Mouse (Mus musculus) forebrain, embryonic 14.5 days (tissue): ENCODE measurements around the gene Ppp3ca. TPM values are rescaled to one million over a fixed set of nuclear protein-coding genes. Genes with fewer than 3 reads are reported as not detected.

Experiments
- ATAC-seq: fragments of 200-750 bp; cut with Nextera tagmentation; 2 replicates; pipeline ENCODE4 v1.8.0; 2017; ENCODE audit warnings: mild to moderate bottlenecking, moderate library complexity
- DNase-seq: peaks from one replicate; pipeline ENCODE4 v3.0.0-alpha.2; 2015; ENCODE audit warnings: low spot score
- H3K27ac ChIP-seq: fragments of 300-500 bp; sonication (generic); 2 replicates; pipeline ENCODE4 v1.5.1; 2014; ENCODE audit warnings: low read depth, mild to moderate bottlenecking, control low read depth, low read length, moderate library complexity
- H3K27me3 ChIP-seq: fragments of 300-500 bp; sonication (generic); replicated peaks from 2 replicates; pipeline ENCODE4 v1.6.1; 2014; ENCODE audit warnings: low read length, control low read depth, mixed read lengths; ENCODE audit not compliant: control insufficient read depth, insufficient read depth
- H3K36me3 ChIP-seq: fragments of 300-500 bp; sonication (generic); 2 replicates; pipeline ENCODE4 v1.6.1; 2014; ENCODE audit warnings: low read length, control low read depth; ENCODE audit not compliant: control insufficient read depth, insufficient read depth
- H3K4me1 ChIP-seq: fragments of 300-500 bp; sonication (generic); 2 replicates; pipeline ENCODE4 v1.6.1; 2014; ENCODE audit warnings: antibody characterized with exemption, low read length, control low read depth; ENCODE audit not compliant: control insufficient read depth, insufficient read depth
- H3K4me2 ChIP-seq: fragments of 300-500 bp; sonication (generic); 2 replicates; pipeline ENCODE4 v1.6.1; 2014; ENCODE audit warnings: mild to moderate bottlenecking, control low read depth, low read length
- H3K4me3 ChIP-seq: fragments of 300-500 bp; sonication (generic); 2 replicates; pipeline ENCODE4 v1.5.1; 2014; ENCODE audit warnings: low read depth, low read length, control low read depth
- H3K9ac ChIP-seq: fragments of 300-500 bp; sonication (generic); 2 replicates; pipeline ENCODE4 v1.6.1; 2014; ENCODE audit warnings: mild to moderate bottlenecking, low read length, control low read depth, moderate library complexity
- H3K9me3 ChIP-seq: fragments of 300-500 bp; sonication (generic); replicated peaks from 2 replicates; pipeline ENCODE4 v1.6.1; 2016; ENCODE audit warnings: low read length, control low read depth, mixed read lengths; ENCODE audit not compliant: control insufficient read depth
- WGBS: fragments of 180-500 bp; shearing (Covaris S2); extraction: QIAGEN DNeasy Blood & Tissue Kit; methylation state at CpG from one replicate; pipeline ENCODE4 v1.1.7; 2014; 5-methylcytosine and 5-hydroxymethylcytosine counted together
- polyA plus RNA-seq: library from polyadenylated mRNA; unstranded; fragments of >200 nt; fragmentation: Nextera tagmentation; extraction: Ambion mirVana; gene quantifications from 2 replicates; pipeline ENCODE4 v1.2.1, GENCODE M21; 2014

Ppp3ca gene
- polyA plus RNA-seq, 1 experiment from 2014 or later: 84.4 TPM

DNA sequence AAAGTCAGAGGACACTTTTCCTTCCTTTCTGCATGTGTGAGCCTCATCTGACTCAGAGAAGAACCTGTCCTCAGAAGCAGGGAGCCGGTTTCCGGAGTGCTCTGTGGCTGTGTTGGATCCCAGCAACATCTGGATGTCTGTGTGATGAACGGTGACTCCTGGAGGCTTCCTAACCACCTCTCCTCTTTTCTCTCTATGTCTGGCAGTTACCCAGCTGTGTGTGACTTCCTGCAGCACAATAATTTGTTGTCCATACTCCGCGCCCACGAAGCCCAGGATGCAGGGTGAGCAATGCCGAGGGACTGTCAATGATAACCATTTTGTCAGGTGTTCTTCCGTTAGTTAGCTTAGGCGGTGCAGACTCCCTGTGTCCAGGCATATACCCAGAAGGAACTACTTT lies 217.8 kb downstream of the Ppp3ca start:
- Histone ChIP-seq H3K36me3 (no peaks in the 10 kb centered on the region), H3K9me3 (no peaks in the 10 kb centered on the region), H3K9ac (no peak overlapping the region), H3K27me3 (no peaks in the 10 kb centered on the region), H3K4me3 (no peak overlapping the region), H3K4me1 (no peaks in the 10 kb centered on the region), H3K27ac (no peak overlapping the region), H3K4me2 (no peak overlapping the region)
- DNase-seq: no peak
- 94% methylated on average over 9 of the region's 9 CpGs for WGBS
- no peak for ATAC-seq

DNA sequence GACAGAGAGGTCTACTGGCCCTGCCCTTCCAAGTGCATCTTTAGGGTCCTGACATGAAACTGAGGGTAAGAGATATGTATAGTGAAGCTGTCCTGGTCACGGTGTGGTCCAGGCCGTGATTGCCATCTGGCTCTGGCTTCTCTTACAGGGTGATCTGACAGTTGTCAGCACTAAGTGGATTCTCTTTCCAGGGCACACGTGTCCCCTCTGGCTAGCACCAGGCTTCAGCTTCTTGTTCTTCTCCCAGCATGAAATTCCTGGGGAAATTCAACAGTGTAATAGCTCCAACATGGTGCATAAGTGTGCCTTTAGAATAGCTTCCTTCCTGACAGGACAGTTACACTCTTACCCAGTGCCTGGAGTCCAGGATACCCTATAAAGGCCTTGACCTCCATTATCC lies 222.2 kb downstream of the Ppp3ca start:
- whole genome bisulfite sequencing: 80% methylated on average over 3 of the region's 3 CpGs
- DNase-seq: no peak
- ATAC-seq: no peak

DNA sequence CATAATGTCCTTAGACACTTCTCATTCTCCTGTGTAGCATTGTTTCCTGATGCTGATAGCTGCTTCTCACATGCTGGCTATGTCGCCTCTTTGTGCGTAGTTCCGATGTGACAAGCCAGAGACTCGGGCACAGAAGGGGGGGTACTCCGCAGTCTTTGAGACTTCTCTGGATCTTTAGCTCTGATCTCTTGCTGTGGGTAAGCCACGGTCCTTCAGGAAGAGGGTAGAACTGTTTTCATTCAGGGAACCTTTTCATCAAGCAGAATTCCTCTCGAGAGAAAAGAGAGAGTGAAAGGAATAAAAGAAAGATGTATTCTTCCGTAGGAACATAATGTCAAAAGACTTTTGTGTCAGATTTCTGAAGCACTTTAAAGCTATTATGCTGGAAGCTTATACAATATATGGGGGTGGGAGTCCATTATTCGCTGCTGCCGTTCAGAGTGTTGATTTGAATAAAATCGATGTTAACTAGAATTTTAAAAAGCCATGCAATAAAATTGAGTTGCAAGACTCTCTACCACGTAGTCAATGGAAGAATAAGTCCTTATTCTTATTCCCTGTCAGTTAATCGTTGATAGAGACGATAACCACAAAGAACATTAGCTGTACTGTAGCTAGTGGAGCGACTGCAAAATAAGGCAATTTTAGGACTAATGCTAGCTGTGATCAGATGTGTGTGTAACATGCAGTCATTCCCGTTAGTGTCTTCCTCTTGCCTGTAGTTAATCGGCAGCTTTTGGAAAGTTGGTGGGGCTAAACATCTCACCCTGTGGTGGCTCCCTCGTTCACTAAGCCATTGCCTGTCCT lies 223.9 kb downstream of the Ppp3ca start:
- ATAC-seq: peak; percentile 66
- H3K4me3 ChIP-seq: no peak overlapping the region
- WGBS: 20% methylated on average over 18 of the region's 18 CpGs
- no peaks in the 10 kb centered on the region for H3K27me3 ChIP-seq
- H3K4me2 ChIP-seq: peak overlapping the region; percentile 10
- H3K4me1 ChIP-seq: peaks cover 2% of the 10 kb centered on the region; the same call in 1 of the 2 replicates
- no peak overlapping the region for H3K27ac ChIP-seq
- no peak overlapping the region for H3K9ac ChIP-seq
- DNase-seq: peak; percentile 58
- no peaks in the 10 kb centered on the region for H3K36me3 ChIP-seq
- H3K9me3 ChIP-seq: no peaks in the 10 kb centered on the region

More for the DNA sequence above, 222.2 kb downstream of the Ppp3ca start:
- no peaks in the 10 kb centered on the region for H3K27me3 ChIP-seq
- no peak overlapping the region for H3K4me2 ChIP-seq
- no peak overlapping the region for H3K9ac ChIP-seq
- H3K4me1 ChIP-seq: peaks cover 2% of the 10 kb centered on the region; the same call in 1 of the 2 replicates
- H3K27ac ChIP-seq: no peak overlapping the region
- H3K9me3 ChIP-seq: no peaks in the 10 kb centered on the region
- H3K4me3 ChIP-seq: no peak overlapping the region
- H3K36me3 ChIP-seq: no peaks in the 10 kb centered on the region

DNA sequence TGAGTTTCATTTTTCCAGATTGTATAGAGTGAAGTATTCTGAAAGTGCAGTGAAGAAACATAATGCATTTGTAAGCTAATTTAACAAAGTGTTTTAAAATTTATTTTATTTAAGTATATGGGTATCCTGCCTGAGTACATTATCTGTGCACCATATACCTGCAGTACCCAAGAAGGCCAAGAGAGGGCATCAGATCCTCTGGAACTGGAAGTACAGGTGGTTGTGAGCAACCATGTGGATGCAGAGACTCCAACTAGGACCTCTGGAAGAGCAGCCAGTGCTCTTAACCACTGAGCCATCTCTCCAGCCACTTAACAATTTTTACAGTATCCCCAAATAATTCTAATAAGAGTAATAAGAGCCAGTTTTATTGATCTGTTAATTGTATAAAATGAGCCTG lies 225.6 kb downstream of the Ppp3ca start:
- H3K4me3 ChIP-seq: no peak overlapping the region
- H3K27me3 ChIP-seq: no peaks in the 10 kb centered on the region
- DNase-seq (no peak), ATAC-seq (no peak)
- H3K9ac ChIP-seq: no peak overlapping the region
- no peak overlapping the region for H3K4me2 ChIP-seq
- H3K36me3 ChIP-seq: no peaks in the 10 kb centered on the region
- H3K4me1 ChIP-seq: peaks cover 2% of the 10 kb centered on the region; the same call in 1 of the 2 replicates
- H3K27ac ChIP-seq: no peak overlapping the region
- no peaks in the 10 kb centered on the region for H3K9me3 ChIP-seq

DNA sequence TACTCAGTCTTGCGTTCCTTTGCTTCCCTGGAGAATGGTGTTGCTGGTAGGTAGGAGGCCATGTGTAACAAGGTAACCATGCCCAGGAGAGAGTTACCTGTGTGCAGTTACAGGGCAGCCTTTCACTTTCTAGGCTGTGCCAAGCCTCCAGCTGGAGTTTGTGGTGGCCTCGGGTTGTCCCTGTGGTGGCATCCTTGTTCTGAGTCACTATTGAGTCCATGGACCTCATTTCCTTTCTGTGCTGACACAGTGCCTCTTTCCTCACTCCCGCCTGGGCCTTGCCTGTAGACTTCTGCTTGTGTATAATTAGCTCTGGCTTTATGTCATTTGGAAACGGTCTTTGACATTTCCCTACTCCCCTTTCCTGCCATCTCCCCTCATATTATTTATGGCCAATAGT lies 226.4 kb downstream of the Ppp3ca start:
- Histone ChIP-seq H3K4me3 (no peak overlapping the region), H3K9ac (no peak overlapping the region), H3K27me3 (no peaks in the 10 kb centered on the region), H3K9me3 (no peaks in the 10 kb centered on the region), H3K4me1 (peaks cover 2% of the 10 kb centered on the region; the same call in 1 of the 2 replicates), H3K4me2 (no peak overlapping the region), H3K36me3 (no peaks in the 10 kb centered on the region), H3K27ac (no peak overlapping the region)
- 87% methylated on average over 4 of the region's 4 CpGs for WGBS
- ATAC-seq (no peak), DNase-seq (no peak)

DNA sequence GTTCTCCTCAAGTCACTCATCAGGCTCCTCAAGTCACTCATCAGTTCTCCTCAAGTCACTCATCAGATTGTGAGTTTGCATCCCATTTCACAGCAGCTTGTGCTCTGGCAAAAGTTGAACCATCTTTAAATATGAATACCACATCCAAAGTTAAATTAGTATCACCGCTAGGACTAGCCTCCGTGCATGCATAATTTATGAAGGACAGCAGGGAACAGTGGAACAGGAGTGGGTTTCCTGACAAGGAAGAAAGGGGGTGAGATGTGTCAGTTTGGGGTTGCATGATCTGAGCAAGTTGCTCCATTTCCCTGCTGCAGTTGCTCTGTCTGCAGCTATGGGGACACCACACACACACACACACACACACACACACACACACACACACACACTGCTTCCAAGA lies 229.8 kb downstream of the Ppp3ca start:
- Histone ChIP-seq H3K4me1 (no peaks in the 10 kb centered on the region), H3K9me3 (no peaks in the 10 kb centered on the region), H3K4me3 (no peak overlapping the region), H3K9ac (no peak overlapping the region), H3K27ac (no peak overlapping the region), H3K36me3 (peaks cover 8% of the 10 kb centered on the region; the same call in 1 of the 2 replicates), H3K27me3 (no peaks in the 10 kb centered on the region), H3K4me2 (no peak overlapping the region)
- ATAC-seq (no peak; the same call in 1 of the 2 replicates), DNase-seq (no peak)
- 51% methylated on average over 2 of the region's 2 CpGs for WGBS

DNA sequence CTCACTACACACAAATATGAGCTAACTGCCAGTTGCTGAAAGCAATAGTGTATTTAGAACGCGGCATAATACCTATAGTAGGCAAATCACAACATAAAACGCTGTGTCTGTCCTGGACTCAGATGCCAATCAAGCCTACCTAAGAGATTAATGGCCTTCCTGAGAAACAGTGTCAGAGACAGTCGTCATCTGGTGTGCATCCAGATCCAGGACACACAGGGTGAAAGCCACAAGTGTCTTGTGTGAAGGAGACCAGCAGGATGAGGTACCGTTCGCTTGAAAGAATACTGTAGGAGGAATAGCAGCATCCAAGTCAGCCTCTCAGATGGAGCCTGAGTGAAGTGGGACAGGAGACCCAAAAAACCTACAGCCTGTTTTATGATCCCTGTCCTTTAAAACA lies 231.1 kb downstream of the Ppp3ca start:
- Histone ChIP-seq H3K4me2 (no peak overlapping the region), H3K27ac (no peak overlapping the region), H3K4me3 (no peak overlapping the region), H3K9ac (no peak overlapping the region), H3K4me1 (no peaks in the 10 kb centered on the region), H3K9me3 (no peaks in the 10 kb centered on the region), H3K27me3 (no peaks in the 10 kb centered on the region), H3K36me3 (peaks cover 11% of the 10 kb centered on the region; the same call in 1 of the 2 replicates)
- no peak for DNase-seq
- 94% methylated on average over 6 of the region's 6 CpGs for WGBS
- ATAC-seq: no peak

DNA sequence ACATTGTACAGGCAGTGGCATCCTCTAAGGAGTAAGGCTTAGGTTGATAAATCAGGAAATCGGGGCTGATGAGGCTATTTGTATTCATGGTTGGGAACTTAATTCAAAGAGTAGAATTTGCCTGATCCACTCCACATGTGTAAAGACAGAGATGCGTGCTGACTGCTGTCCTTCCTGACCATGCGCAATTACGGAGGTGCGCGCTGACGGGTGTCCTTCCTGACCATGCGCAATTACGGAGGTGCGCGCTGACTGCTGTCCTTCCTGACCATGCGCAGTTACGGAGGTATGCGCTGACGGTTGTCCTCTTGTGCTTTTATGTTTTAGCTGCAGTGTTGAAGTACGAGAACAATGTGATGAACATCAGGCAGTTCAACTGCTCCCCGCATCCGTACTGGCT lies 232.9 kb downstream of the Ppp3ca start:
- WGBS: 95% methylated on average over 18 of the region's 18 CpGs
- H3K36me3 ChIP-seq: peaks cover 11% of the 10 kb centered on the region; the same call in 1 of the 2 replicates
- H3K4me3 ChIP-seq: no peak overlapping the region

DNA sequence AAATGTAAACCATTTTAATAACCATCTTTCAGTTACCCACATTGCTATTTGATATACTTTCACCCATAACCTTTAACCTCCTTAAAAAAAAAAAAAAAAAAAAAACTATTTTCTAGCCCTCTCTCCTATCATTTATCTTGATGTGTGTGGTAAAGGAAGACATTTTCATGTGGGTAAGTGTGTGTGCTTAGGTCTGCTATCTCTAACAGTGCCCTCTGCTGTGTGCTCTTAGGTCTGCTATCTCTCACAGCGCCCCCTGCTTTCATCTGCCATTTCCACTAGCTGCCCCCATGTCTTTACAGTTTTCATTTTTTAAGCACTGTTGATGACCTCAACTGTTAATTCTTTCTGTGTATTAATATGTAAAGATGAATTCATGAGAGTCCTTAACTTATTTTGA lies 235.7 kb downstream of the Ppp3ca start:
- ATAC-seq (no peak), DNase-seq (peak; percentile 20)
- Histone ChIP-seq H3K9me3 (no peaks in the 10 kb centered on the region), H3K4me3 (no peak overlapping the region), H3K9ac (no peak overlapping the region), H3K27me3 (no peaks in the 10 kb centered on the region), H3K27ac (no peak overlapping the region), H3K4me2 (no peak overlapping the region), H3K4me1 (peaks cover 5% of the 10 kb centered on the region; the same call in 1 of the 2 replicates), H3K36me3 (peaks cover 11% of the 10 kb centered on the region; the same call in 1 of the 2 replicates)
- WGBS: 69% methylated on average over 1 of the region's 1 CpGs

More for the DNA sequence above, 232.9 kb downstream of the Ppp3ca start:
- ATAC-seq (no peak), DNase-seq (no peak)
- H3K4me1 ChIP-seq: no peaks in the 10 kb centered on the region
- no peaks in the 10 kb centered on the region for H3K27me3 ChIP-seq
- no peaks in the 10 kb centered on the region for H3K9me3 ChIP-seq
- no peak overlapping the region for H3K27ac ChIP-seq
- no peak overlapping the region for H3K9ac ChIP-seq
- no peak overlapping the region for H3K4me2 ChIP-seq
